Comparison of ENCODE assay signal across 8 mouse cellular contexts in genomic region chr6:71991190-71991932, GRCm38 (mm10).
A peak's percentile ranks its signal among the peaks of the same experiment; 100 is the strongest.
DNase-seq lines count a peak whose midpoint lies in the region; ATAC-seq and TF ChIP-seq lines count a peak whose summit lies in the region.

No protein-coding gene starts in this region.

- H3K9ac ChIP-seq in kidney, embryonic 14.5 days (ENCODE audit: low read depth, low read length) = no peak overlapping the region
- H3K9ac ChIP-seq in stomach, embryonic 16.5 days (ENCODE audit: low read length) = no peak overlapping the region

- no peak for TF ChIP-seq CTCF in Patski (IDR thresholded peaks at IDR 0.05)

- CTCF ChIA-PET in Patski (lab: Charles Lee) = interaction anchor here (1.3 to 3.5 kb wide), 5 partner anchors 17 to 108 kb away, joined by 3 to 11 read pairs (median 3); no protein-coding TSS in a partner anchor

- H3K9me3 ChIP-seq in kidney, embryonic 14.5 days (ENCODE audit: control insufficient read depth, low read length) = no peaks in the 10 kb centered on the region
- H3K9me3 ChIP-seq in stomach, embryonic 16.5 days (replicated peaks; ENCODE audit: control insufficient read depth, low read length) = no peaks in the 10 kb centered on the region

- H3K4me1 ChIP-seq in kidney, embryonic 14.5 days (ENCODE audit: control insufficient read depth, insufficient read depth, low read length) = peaks cover 9% of the 10 kb centered on the region
- peaks cover 11% of the 10 kb centered on the region for H3K4me1 ChIP-seq in stomach, embryonic 16.5 days (ENCODE audit: control insufficient read depth, insufficient read depth, low read length)

- in situ Hi-C loops in Patski (cut with MboI; ENCODE audit: low pct_unique_long_range_greater_than_20kb) = loop anchor here (5.0 to 25.0 kb wide), 2 partner anchors 106 to 571 kb away; partner anchors contain the start of gene St3gal5

- WGBS in kidney, embryonic 14.5 days = 50% methylated on average over 8 of the region's 8 CpGs
- 59% methylated on average over 8 of the region's 8 CpGs for WGBS in stomach, embryonic 16.5 days

- H3K4me3 ChIP-seq in kidney, embryonic 14.5 days (ENCODE audit: low read length) = no peak overlapping the region
- no peak overlapping the region for H3K4me3 ChIP-seq in stomach, embryonic 16.5 days (replicated peaks; ENCODE audit: low read length)

- no peak for DNase-seq in kidney, postnatal 10 days
- peak; percentile 91 for DNase-seq in Patski (ENCODE audit: low read depth, low spot score)
- DNase-seq in cerebellum, adult 18-20 months = peak; percentile 76 to 78
- peak; percentile 48 to 67 for DNase-seq in layer of hippocampus, adult 8-10 months (ENCODE audit: low spot score in 2 of 2)
- no peak for DNase-seq in urinary bladder, postnatal 14 days (ENCODE audit: low spot score)
- no peak for DNase-seq in spleen, adult 18-20 months

- H3K27ac ChIP-seq in kidney, embryonic 14.5 days (ENCODE audit: low read depth, low read length) = peak overlapping the region; percentile 44; the same call in 1 of the 2 replicates
- H3K27ac ChIP-seq in stomach, embryonic 16.5 days (ENCODE audit: low read length) = peak overlapping the region; percentile 24

- POLR2A ChIA-PET in Patski (lab: Charles Lee) = interaction anchor here (0.6 to 1.0 kb wide), 2 partner anchors 108 to 161 kb away, joined by 3 read pairs; no protein-coding TSS in a partner anchor

- peak; percentile 26; the same call in 1 of the 2 replicates for ATAC-seq in kidney, embryonic 14.5 days (ENCODE audit: low FRiP score, low TSS enrichment)
- peak; percentile 60 for ATAC-seq in Patski
- 0 out of 2 replicates have a peak, but pooled peaks have one; percentile 25 for ATAC-seq in stomach, embryonic 16.5 days (ENCODE audit: insufficient read depth, low FRiP score)

- no peak overlapping the region for H3K4me2 ChIP-seq in kidney, embryonic 14.5 days (replicated peaks; ENCODE audit: low read depth, low read length)
- no peak overlapping the region for H3K4me2 ChIP-seq in stomach, embryonic 16.5 days (ENCODE audit: low read depth, low read length)

- H3K27me3 ChIP-seq in kidney, embryonic 14.5 days (ENCODE audit: control insufficient read depth, insufficient read depth, low read length) = no peaks in the 10 kb centered on the region
- no peaks in the 10 kb centered on the region for H3K27me3 ChIP-seq in Patski
- H3K27me3 ChIP-seq in stomach, embryonic 16.5 days (ENCODE audit: control insufficient read depth, insufficient read depth, low read length) = no peaks in the 10 kb centered on the region

- H3K36me3 ChIP-seq in kidney, embryonic 14.5 days (ENCODE audit: control insufficient read depth, insufficient read depth, low read length) = no peaks in the 10 kb centered on the region
- H3K36me3 ChIP-seq in stomach, embryonic 16.5 days (ENCODE audit: control insufficient read depth, insufficient read depth, low read length) = no peaks in the 10 kb centered on the region

Comparison
In these comparisons a context has a peak if more than half of its experiments do, and no peak if none do; other contexts are left out.
1. DNase-seq: peak in Patski (single experiment), cerebellum, adult 18-20 months (2 of 2) and layer of hippocampus, adult 8-10 months (2 of 2); none in kidney, postnatal 10 days (single experiment), urinary bladder, postnatal 14 days (single experiment) and spleen, adult 18-20 months (0 of 2).
2. Peak in every context shown above with its lines, with median percentiles within 50 percentile points of each other: ATAC-seq.